Mouse (Mus musculus) v-Abl transformed pro-B cells (cell line): ENCODE data around the gene Syngap1.

Experiments used
- in situ Hi-C, 2 experiments: fragments of 400-800 bp; cut with MboI; formaldehyde crosslinking; loops; one replicate each; pipeline ENCODE4 v1.15.1; 2025; ENCODE audit not compliant: unreplicated experiment in 2 of 2

Syngap1 gene

GRCm38 (mm10) chr17:27017564-27018499 is 76.8 kb downstream of the Syngap1 start:
- in situ Hi-C loops: loop anchor here in 1 of 2 experiments (25.0 kb wide), 1 partner anchor 231 kb away; the partner anchor contains the start of gene Bnip1

GRCm38 (mm10) chr17:27018555-27019196 is 77.6 kb downstream of the Syngap1 start:
- in situ Hi-C loops: loop anchor here in 1 of 2 experiments (25.0 kb wide), 1 partner anchor 231 kb away; the partner anchor contains the start of gene Bnip1

DNA sequence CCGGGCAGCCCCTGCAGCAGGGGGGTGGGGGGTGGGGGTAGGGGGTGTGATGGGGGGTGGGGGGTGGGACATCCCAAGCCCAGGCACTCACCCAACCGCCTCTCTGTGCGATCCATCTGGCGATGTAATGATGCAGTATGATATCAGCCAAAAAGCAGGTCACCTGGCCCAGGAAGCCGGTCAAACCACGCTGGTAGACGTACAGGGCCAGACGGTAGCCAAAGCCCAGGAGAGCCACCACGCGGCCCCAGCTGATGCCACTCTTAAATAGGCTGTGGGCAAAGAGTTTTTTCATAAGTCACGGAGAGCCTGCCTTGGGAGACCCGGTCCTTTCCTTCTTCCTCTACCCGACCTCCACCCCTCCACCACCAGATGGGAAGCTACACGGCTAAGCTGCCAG is 80.0 kb downstream of the Syngap1 start:
- in situ Hi-C loops: loop anchor here in 1 of 2 experiments (25.0 kb wide), 1 partner anchor 234 kb away; the partner anchor contains the start of gene Bnip1

DNA sequence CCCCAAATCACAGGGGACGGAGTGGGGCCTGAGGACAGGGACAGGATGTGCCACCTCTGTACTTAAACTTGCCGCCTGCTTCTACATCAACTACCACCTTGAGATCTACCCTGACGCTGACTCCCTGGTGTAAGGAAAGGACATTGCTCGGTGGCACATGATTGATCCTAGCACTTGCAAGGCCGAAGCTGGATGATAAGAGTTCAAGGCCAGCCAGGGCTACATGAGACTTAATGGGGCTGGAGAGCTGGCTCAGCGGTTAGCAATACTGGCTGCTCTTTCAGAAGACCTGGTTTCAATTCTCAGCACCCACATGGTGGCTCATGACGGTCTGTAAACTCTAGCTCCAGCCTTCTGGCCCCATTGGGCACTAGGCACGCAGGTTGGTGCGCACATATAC is 80.7 kb downstream of the Syngap1 start:
- in situ Hi-C loops: loop anchor here in 1 of 2 experiments (25.0 kb wide), 1 partner anchor 234 kb away; the partner anchor contains the start of gene Bnip1
